Mouse (Mus musculus) adrenal gland, postnatal 10 days (tissue): Measurements from ENCODE around the gene Cd244a. TPM values are rescaled to one million over a fixed set of nuclear protein-coding genes. Genes with fewer than 3 reads are reported as not detected.

ENCODE experiments used
- DNase-seq: peaks from one replicate; pipeline ENCODE4 v3.0.0; 2021; ENCODE audit warnings: mixed read lengths
- microRNA-seq: library from miRNA; unstranded; fragments of <30 nt; microRNA quantifications from one replicate; pipeline ENCODE4 v1.2.0, GENCODE M21; 2021
- total RNA-seq, 2 experiments: library from RNA; stranded (reverse); gene quantifications; 2 replicates each; pipeline ENCODE4 v1.2.3; 2021

The Cd244a gene
- total RNA-seq, 2 experiments from 2014 or later: 0.82 to 1.1 TPM

DNA sequence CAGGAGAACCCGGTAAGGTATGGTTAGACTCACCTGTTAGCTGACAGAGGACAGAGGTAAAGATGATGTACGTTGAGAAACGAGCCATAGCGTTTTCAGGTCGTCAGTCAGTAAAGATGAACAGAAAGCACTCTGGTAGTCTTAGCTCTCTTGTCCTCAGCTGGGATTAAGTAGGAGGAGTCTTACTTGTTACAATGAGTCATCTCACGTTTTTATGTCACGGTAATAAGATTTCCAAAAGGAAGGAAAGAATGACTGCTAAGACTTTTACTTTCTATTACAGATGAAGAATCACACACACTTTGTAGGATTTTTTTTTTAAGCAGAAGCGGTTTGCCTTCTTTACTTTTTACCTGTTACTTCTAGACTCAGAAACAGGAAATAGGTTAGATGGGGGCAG, 89.8 kb downstream of the Cd244a start:
- no peak for DNase-seq

DNA sequence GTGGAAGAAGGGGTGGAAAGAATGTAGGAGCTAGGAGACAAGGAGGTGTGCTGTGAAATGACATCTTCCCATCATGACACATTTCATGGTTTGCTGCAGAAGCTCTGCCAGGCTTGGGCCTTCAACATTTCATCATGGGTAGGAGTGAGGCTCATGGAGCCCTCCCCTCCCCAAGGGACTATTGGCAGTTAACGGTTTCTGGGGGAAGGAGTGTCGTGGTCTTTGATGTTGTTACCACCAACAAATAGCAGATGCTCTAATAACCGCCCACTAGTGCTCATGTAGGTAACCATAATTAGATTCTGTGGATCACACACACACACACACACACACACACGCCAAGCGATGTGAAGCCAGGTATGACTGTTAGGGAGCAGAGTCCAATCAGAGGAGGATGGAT, 93.7 kb downstream of the Cd244a start, which contains the start of gene Slamf7:
TSS of gene Slamf7 (minus strand) at position 302 of the 400 bp plus-strand sequence.
- no peak for DNase-seq

DNA sequence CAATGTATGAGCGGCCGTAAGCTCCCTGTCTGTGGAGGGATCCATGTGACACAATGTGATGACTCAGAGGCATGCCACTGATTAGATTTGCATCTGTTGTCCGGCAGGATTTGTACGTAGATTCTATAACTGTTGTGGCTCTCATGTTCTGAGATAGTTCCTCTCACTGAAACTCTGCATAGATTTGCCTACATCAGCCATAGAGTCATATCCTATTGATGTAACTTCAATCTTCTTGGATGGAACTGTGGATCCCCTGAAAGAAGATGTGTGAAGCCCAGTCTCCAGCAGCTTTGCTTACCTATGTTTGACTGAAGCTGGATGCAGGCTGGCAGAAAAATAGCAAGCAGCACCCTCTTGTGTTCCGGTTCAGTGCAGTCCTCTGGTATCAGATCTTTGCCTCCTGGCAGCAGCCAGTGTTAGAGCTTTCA, 99.6 kb downstream of the Cd244a start:
- DNase-seq: no peak

Small RNA genes lying within 50 kb of the gene (microRNA-seq; reads per million reads assigned to microRNA genes)
- not detected for gene Mir7683

Other genes starting within 250 kb of the Cd244a start
- gene Dedd, start 230.0 kb upstream of the Cd244a start, total RNA-seq: 10 to 100 TPM; 33.7 to 35.2 TPM
- gene Nit1, start 213.5 kb upstream of the Cd244a start, total RNA-seq: 10 to 100 TPM; 51.4 to 56.0 TPM
- gene Pfdn2, start 213.5 kb upstream of the Cd244a start, total RNA-seq: 100 to 1,000 TPM; 107 to 114 TPM
- gene Klhdc9, start 198.4 kb upstream of the Cd244a start, total RNA-seq: 1 to 10 TPM; 5.3 to 5.7 TPM
- under 1 TPM; 0.12 to 0.21 TPM for gene Nectin4, start 189.1 kb upstream of the Cd244a start, total RNA-seq
- gene Arhgap30, start 170.2 kb upstream of the Cd244a start, total RNA-seq: 1 to 10 TPM; 5.1 to 6.1 TPM
- 10 to 100 TPM; 53.5 to 67.7 TPM for gene Usf1, start 147.9 kb upstream of the Cd244a start, total RNA-seq
- 10 to 100 TPM; 16.6 to 36.1 TPM for gene Tstd1, start 140.3 kb upstream of the Cd244a start, total RNA-seq
- gene F11r, start 121.7 kb upstream of the Cd244a start, total RNA-seq: 10 to 100 TPM; 64.9 to 66.2 TPM
- gene Alyref2, start 55.7 kb upstream of the Cd244a start, total RNA-seq: 1 to 10 TPM; 5.9 to 6.7 TPM
- gene Itln1, start 23.9 kb upstream of the Cd244a start, total RNA-seq: not detected
- gene Ly9, start 48.2 kb downstream of the Cd244a start, total RNA-seq: 1 to 10 TPM; 1.7 to 2.2 TPM
- gene Slamf7, start 93.8 kb downstream of the Cd244a start, total RNA-seq: 1 to 10 TPM; 1.1 TPM
- gene Cd48, start 122.8 kb downstream of the Cd244a start, total RNA-seq: 1 to 10 TPM; 4.7 TPM
- under 1 TPM; 0.45 to 0.54 TPM for gene Slamf1, start 207.9 kb downstream of the Cd244a start, total RNA-seq